Mouse (Mus musculus) kidney, adult 2 months (tissue): ENCODE measurements around the gene 1700016K19Rik. TPM values are rescaled to one million over a fixed set of nuclear protein-coding genes. Genes with fewer than 3 reads are reported as not detected.

Source experiments
- DNase-seq: peaks from one replicate; pipeline ENCODE4 v3.0.0; 2021
- H3K27ac ChIP-seq: fragments of 200-500 bp; 2 replicates; pipeline ENCODE4 v1.5.1; 2012; ENCODE audit warnings: low read depth, low read length, control low read depth, inconsistent platforms; ENCODE audit not compliant: insufficient read depth
- H3K27me3 ChIP-seq: fragments of 200-500 bp; replicated peaks from 2 replicates; pipeline ENCODE4 v1.6.1; 2012; ENCODE audit warnings: mild to moderate bottlenecking, moderate library complexity, low read length, inconsistent platforms; ENCODE audit not compliant: control insufficient read depth, insufficient read depth
- H3K36me3 ChIP-seq: fragments of 200-500 bp; 2 replicates; pipeline ENCODE4 v1.6.1; 2012; ENCODE audit warnings: mild to moderate bottlenecking, moderate library complexity, low read length, inconsistent platforms; ENCODE audit not compliant: control insufficient read depth, insufficient read depth
- H3K4me1 ChIP-seq: fragments of 200-500 bp; 2 replicates; pipeline ENCODE4 v1.6.1; 2011; ENCODE audit warnings: low read length; ENCODE audit not compliant: control insufficient read depth, insufficient read depth
- H3K4me3 ChIP-seq: fragments of 200-500 bp; 2 replicates; pipeline ENCODE4 v1.5.1; 2011; ENCODE audit warnings: mild to moderate bottlenecking, low read depth, low read length, control low read depth; ENCODE audit not compliant: insufficient read depth
- CTCF ChIP-seq: fragments of 200-500 bp; conservative IDR thresholded peaks from 2 replicates; pipeline ENCODE4 v1.5.1; 2011; ENCODE audit warnings: low read depth, mild to moderate bottlenecking, control low read depth, low read length, moderate library complexity, mixed read lengths; ENCODE audit not compliant: insufficient read depth, insufficient read length
- POLR2A ChIP-seq: fragments of 200-500 bp; IDR thresholded peaks from one replicate; pipeline ENCODE4 v1.6.1; 2011; ENCODE audit warnings: low read depth, low read length, control low read depth
- WGBS: fragments of 180-500 bp; shearing (Covaris S2); methylation state at CpG from one replicate; pipeline ENCODE4 v1.1.7; 2018; 5-methylcytosine and 5-hydroxymethylcytosine counted together
- polyA plus RNA-seq: library from polyadenylated mRNA; depleted of rRNA; stranded (reverse); fragments of >200 nt; gene quantifications from 2 replicates; pipeline ENCODE4 v1.2.3, GENCODE M21; 2012; rRNA removed

1700016K19Rik gene
- polyA plus RNA-seq, 1 experiment, result 0.08 TPM

GRCm38 (mm10) chr11:76042882-76043281, 43.2 kb downstream of the 1700016K19Rik start:
- peak; percentile 73 for DNase-seq
- no peak for TF ChIP-seq POLR2A
- no peak for TF ChIP-seq CTCF
- Histone ChIP-seq H3K36me3 (no peaks in the 10 kb centered on the region), H3K27me3 (no peaks in the 10 kb centered on the region), H3K27ac (no peak overlapping the region), H3K4me3 (no peak overlapping the region), H3K4me1 (peaks cover 12% of the 10 kb centered on the region; the same call in 1 of the 2 replicates)
- WGBS, result 51% methylated on average over 5 of the region's 5 CpGs

- H3K36me3 ChIP-seq, result no peaks in the 10 kb centered on the region
- H3K4me3 ChIP-seq, result no peak overlapping the region
- TF ChIP-seq POLR2A (no peak), CTCF (no peak)
- DNase-seq, result no peak
- no peaks in the 10 kb centered on the region for H3K27me3 ChIP-seq
- WGBS, result 90% methylated on average over 6 of the region's 6 CpGs
- peaks cover 12% of the 10 kb centered on the region; the same call in 1 of the 2 replicates for H3K4me1 ChIP-seq
- H3K27ac ChIP-seq, result no peak overlapping the region
Observed at GRCm38 (mm10) chr11:76044468-76044867, 44.8 kb downstream of the 1700016K19Rik start.

DNA sequence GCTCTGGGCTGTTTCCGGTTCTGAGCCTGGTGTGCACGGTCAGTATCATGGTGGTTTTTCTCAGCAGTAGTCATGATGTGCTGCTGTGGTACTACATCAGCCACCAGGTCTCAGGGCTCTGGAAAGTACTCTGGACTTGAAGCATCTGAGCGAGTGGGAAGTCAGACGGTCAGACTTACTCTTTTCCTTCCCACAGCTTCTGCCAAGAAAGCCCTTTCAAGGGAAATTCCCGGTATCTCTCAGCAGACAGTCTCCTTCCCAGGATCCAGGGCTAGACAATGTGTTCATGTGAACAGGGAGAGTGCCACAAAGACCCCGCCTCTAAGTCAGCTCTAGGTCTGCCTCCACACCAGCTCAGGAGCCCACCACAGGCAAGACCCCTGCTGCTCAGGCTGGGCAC, 45.7 kb downstream of the 1700016K19Rik start:
- peak; percentile 54 for DNase-seq
- no peaks in the 10 kb centered on the region for H3K27me3 ChIP-seq
- H3K4me3 ChIP-seq, result no peak overlapping the region
- no peaks in the 10 kb centered on the region for H3K36me3 ChIP-seq
- H3K27ac ChIP-seq, result no peak overlapping the region
- TF ChIP-seq CTCF, result no peak
- WGBS, result 73% methylated on average over 6 of the region's 6 CpGs
- peaks cover 12% of the 10 kb centered on the region; the same call in 1 of the 2 replicates for H3K4me1 ChIP-seq

GRCm38 (mm10) chr11:76050509-76050908, 50.8 kb downstream of the 1700016K19Rik start:
- no peaks in the 10 kb centered on the region for H3K27me3 ChIP-seq
- whole genome bisulfite sequencing, result 35% methylated on average over 3 of the region's 3 CpGs
- TF ChIP-seq CTCF (no peak), POLR2A (no peak)
- 0 out of 2 replicates have a peak, but pooled peaks cover 5% of the 10 kb centered on the region for H3K4me1 ChIP-seq
- DNase-seq, result no peak
- no peak overlapping the region for H3K4me3 ChIP-seq
- H3K36me3 ChIP-seq, result no peaks in the 10 kb centered on the region
- H3K27ac ChIP-seq, result no peak overlapping the region

DNA sequence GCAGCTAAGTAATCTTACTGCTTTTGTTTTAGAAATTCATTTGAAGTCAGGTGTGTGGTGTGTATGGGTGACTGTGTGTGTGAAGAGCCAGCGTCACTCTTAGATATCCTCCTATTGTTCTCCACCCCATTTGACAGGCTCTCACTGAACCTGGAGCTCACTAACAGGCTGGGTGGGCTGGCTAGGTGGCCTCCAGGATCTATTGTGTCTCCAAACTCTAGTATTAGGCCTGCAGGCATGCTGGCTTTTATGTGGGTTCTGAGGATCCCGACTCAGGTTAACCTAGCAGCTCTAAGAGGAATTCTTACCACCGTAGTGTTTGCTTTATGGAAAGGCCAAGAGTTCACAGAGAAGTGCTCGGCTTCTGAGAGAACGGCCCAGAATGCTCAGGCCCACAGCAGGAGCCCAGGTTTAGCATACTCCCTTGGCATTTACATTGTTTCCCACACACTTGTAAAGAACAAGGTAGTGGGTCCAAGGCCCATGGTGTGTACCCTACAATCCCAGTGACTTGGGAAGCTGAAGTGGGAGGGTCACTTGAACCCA, 51.3 kb downstream of the 1700016K19Rik start:
- no peak for DNase-seq
- TF ChIP-seq CTCF (no peak), POLR2A (no peak)
- H3K27me3 ChIP-seq, result no peaks in the 10 kb centered on the region
- H3K4me1 ChIP-seq, result 0 out of 2 replicates have a peak, but pooled peaks cover 9% of the 10 kb centered on the region
- no peak overlapping the region for H3K4me3 ChIP-seq
- no peak overlapping the region for H3K27ac ChIP-seq
- no peaks in the 10 kb centered on the region for H3K36me3 ChIP-seq
- 68% methylated on average over 5 of the region's 5 CpGs for WGBS

- Histone ChIP-seq H3K4me1 (0 out of 2 replicates have a peak, but pooled peaks cover 10% of the 10 kb centered on the region), H3K27me3 (no peaks in the 10 kb centered on the region), H3K27ac (no peak overlapping the region), H3K4me3 (no peak overlapping the region), H3K36me3 (no peaks in the 10 kb centered on the region)
- DNase-seq, result no peak
- 96% methylated on average over 5 of the region's 5 CpGs for WGBS
- TF ChIP-seq POLR2A, result no peak
Observed at GRCm38 (mm10) chr11:76052496-76052895, 52.8 kb downstream of the 1700016K19Rik start.

Other genes starting within 250 kb of the 1700016K19Rik start
- 0.34 and 0.36 TPM in 2 replicates for gene Doc2b, start 203.9 kb upstream of the 1700016K19Rik start, polyA plus RNA-seq
- 11.9 and 12.6 TPM in 2 replicates for gene Rph3al, start 61.5 kb upstream of the 1700016K19Rik start, polyA plus RNA-seq
- gene Rflnb, start 27.9 kb downstream of the 1700016K19Rik start, polyA plus RNA-seq, result 15.8 and 18.8 TPM in 2 replicates
- 46.2 and 47.5 TPM in 2 replicates for gene Vps53, start 179.7 kb downstream of the 1700016K19Rik start, polyA plus RNA-seq
- gene Fam57a, start 179.8 kb downstream of the 1700016K19Rik start, polyA plus RNA-seq, result 5.8 and 6.1 TPM in 2 replicates
- 0.58 and 1.1 TPM in 2 replicates for gene Dbil5, start 217.7 kb downstream of the 1700016K19Rik start, polyA plus RNA-seq
- 5.1 TPM in 2 replicates for gene Gemin4, start 217.8 kb downstream of the 1700016K19Rik start, polyA plus RNA-seq
- 8.7 and 9.3 TPM in 2 replicates for gene Mrm3, start 243.8 kb downstream of the 1700016K19Rik start, polyA plus RNA-seq
- 16.2 and 28.0 TPM in 2 replicates for gene Glod4, start 243.8 kb downstream of the 1700016K19Rik start, polyA plus RNA-seq